Mouse (Mus musculus) cerebellum, adult 18-20 months (tissue): ENCODE results near the gene Itpripl1.
"Not testable (repeated sequence)": the region's sequence is repeated elsewhere in the genome, so short reads cannot be mapped to it uniquely, and the experiment has no call there.

Source experiments
- DNase-seq, 2 experiments: peaks; one replicate each; pipeline ENCODE4 v3.0.0; 2021

The Itpripl1 gene

DNA sequence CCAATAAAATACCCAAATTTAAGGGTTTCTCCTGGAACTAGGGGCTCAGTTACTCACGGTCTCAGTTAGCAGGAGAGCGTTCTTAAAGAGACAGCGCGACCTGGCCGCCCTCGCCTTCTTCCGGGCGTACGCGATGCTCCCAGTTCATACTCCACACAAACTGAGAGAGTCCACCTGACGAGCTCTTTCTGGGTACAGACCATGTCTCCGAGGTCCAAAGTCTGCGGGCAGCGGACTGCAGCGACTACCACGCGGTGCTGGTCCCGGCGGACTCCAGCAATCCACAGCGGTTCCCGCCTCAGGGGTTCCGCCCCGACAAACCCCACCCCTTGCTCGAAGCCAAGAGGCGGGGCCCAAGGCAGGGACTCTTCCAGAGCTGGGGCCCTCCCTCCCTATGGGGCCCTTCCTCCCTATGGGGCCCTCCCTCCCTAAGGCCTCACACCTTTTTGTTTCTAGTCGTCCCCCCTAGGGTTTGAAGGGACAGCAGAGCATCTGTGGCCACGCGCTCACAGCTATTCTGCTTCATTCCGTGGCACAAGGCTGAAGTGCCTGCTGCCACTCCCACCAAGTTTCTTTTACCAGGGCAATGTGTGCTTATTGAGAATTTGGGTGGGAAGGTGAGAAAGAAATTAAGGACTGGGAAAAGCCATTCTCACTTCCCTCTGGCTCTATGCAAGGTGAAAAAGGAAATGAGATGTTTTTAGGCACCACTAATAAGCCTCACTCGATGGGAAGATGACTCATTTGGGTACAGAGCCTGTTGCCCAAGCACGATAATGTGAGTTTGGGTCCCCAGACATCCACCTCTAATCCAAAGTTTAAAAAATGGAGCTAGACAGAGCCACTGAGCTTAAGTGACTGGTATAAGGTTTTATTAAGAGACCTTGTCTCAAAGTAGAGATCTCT, at the start of gene Itpripl1:
Itpripl1 (minus strand) TSS at position 285 of the 906 bp plus-strand sequence.
- peak; percentile 41 to 47 for DNase-seq

DNA sequence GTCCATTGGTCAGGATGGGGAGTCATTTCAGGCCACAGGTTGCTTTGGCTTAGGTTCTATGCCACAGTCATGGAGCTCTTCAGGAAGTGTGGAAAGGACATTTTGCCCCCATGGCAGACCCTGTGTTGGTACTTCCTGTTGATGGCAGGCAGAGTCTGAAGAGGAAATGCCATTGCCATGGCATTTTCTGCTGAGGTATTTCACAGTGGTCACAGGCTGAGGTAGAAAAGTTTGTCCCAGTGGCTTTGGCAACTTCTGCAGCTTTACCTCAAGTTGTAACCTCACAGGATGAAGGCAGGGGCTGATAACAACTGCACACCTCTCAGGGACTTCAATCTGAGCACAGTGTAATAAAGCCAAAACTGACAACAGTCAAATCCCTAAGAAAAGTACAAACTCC, 46.3 kb upstream of the Itpripl1 start:
- no peak for DNase-seq

DNA sequence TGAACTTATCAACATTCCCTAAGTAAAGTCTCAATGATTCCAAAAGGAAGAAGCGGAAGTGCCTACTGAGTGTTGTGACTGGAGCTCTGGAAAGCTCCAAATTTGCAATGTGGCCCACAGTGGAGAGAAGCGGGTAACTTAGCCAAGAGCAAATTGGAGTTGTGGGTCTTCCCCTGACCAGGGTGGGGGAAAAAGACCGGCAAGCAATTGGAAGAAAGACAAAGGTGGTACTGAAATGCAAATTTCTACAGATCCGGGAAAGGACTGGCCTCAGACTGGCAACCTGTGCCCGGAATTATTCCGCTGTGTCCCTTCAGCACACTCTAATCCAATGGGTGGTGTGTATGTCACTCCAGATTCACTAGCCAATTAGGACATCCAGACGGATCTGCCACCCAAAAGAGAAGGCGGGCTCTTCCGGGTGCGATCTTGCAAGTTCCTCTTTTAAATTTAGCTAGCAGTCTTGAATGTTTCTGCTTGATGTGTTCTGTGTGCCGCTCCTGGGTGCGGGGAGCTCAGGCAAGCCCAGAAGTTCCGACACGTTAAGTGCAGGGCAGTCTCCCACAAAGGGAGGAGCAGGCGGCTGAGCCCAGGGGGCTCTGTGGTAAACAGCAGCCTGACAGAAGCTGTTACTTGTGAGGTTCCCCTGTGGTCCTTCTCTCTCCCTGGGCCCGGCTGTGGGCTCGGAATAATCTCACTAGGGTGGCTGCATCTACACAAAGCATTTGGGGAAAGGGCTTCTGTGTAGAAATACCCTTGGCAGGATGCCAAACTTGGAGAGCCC, 39.5 kb upstream of the Itpripl1 start:
- peak; percentile 81 to 88 for DNase-seq

DNA sequence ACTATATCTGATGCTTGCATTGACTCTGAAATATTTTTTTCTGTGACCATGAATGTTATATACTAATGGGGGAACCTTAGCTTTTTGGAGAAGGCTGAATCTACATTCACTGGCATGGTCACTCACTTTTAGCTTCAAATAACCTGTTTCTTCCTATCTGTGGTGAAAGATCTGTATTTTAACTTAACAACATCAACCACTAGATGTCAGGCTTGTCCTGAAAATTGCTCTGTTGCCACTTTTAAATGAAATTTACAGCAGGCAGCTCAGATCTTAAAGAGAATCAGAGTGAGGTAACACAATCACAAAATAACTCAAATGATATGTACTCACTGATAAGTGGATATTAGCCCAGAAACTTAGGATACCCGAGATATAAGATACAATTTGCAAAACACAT, 23.0 kb upstream of the Itpripl1 start:
- peak; percentile 22 to 40 for DNase-seq

DNA sequence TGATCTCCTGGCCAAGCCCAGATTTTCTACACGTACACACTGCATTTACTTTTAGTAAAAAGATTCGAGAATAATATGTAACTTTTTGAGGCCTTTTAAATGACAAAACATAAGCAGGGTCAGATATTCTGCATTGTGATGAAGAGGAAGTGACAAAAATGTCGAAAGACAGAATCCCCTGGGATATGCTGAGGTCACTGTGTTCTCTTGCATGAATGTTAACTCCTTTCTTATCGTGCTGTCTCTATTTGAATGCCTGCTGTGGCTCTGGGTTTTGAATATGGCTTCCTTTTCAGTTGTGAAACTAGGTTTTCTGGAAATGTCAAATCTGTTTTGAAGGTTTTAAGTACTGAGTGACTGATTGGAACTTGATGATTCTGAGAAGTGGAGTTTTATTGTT, 22.4 kb upstream of the Itpripl1 start:
- no peak for DNase-seq

DNA sequence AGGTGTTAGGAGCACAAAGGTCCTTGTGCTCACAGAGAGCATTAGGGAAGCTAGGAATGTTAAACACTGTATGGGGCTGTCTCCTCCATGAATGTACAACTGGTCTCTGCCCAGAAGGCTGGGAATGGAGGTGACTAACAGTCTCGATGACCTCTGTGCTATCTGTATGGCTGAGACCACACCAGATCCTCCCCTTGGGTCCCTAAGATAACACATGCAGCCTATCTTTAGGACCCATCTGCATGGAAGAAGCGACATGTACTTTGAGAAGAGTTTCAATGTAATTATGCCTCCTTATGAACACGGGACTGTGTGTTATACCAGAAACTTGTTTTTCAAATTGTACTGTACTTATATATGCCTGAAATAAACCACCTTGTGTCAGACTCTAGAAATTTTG, 2.5 kb upstream of the Itpripl1 start:
- no peak for DNase-seq

DNA sequence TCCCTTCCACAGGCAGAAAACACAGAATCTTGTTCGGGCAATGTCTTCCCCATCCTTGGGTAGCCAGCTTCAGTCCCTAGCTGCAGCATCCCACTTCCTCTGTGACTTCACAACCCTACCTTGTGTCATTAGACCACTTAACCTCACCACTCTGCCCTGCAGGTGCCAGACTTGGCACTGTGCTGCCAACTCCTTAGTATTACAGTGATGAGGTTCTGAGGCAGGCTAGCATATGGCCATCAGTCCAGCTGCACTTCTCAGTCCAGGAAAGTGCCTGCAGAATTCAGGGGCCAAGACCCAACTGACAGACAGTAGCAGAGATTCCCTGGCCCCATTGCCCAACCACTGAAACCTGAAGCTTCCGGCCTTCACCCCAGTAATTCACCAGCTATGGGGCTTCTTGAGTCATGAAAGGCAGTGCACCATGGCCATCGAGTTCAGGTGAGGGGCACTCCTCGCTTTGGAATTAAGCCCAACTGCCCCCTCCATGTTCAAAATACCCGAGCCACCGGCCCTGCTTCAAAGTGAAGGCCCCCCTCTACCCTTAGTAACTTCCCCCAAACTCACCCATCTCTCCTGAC, 575 bp downstream of the Itpripl1 start:
- DNase-seq: no peak

DNA sequence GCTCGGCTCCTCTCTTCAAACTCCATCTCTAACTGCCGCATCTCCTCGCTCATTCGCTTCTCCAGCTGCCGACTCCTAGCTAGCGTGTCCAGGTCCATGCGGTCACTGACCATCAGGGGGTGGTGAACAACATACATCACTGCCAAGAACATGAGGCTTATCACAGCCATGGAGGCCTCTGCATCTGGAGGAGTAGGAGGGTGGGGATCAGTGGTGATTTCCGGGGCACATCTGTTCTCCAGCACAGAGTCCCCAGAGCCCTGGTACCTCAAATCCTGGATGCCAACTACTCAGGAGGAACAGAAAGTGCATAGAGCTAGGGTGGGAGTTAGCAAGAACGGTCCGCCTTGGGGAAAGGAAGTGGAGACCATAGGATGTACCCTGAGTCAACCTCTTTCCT, 1.2 kb downstream of the Itpripl1 start:
- DNase-seq: no peak

DNA sequence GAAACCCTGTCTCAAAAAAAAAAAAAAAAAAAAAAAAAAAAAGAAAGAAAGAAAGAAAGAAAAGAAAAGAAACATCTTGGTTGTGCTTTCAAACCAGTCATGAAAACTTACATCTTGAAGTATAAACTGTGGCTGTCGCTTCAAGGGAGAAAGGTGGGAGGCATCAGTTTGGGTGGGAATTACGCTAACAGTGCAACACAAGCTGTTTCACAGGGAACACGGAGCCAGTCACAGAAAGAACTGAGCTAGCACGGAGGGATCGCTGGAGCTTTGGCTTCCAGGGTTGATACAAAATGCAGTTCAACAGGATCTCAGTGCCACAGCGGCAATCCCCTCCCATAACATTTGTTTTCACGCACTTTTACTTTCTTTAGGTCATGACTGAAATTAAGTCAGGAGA, 3.2 kb downstream of the Itpripl1 start:
- no peak for DNase-seq

DNA sequence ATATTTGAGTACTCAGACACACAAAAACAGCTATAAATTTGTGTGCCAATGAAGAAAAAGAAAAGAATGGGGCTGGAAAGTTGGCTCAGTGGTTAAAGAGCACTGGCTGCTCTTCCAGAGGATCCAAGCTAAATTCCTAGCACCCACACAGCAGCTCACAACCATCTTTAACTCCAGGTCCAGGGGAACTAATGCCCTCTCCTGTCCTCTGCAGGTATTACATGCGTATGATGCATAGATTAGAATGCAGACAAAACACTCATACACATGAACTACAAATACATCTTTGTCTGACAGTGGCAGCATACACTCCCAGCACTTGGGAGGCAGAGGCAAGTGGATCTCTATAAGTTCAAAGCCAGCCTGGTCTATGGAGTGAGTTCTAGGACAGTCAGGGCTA, 3.6 kb downstream of the Itpripl1 start:
- no peak for DNase-seq

DNA sequence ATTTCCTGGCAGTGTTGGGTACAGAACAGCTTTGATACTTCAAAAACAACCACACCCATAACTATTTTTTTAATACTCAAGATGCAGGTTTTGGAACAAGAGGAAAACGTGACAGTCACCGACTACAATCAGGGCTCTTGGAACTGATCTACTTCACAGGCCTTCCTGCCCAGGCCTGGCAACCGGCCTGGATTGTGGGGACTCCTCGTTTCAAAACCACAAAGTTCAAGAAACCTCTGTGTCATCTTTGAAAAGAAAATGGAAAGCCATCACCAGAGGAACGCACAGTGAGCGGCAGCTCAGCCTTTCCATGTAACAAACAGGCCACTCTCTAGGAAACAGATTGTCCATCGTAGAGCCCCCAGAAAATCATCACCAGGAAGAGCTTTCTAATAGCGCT, 4.1 kb downstream of the Itpripl1 start:
- no peak for DNase-seq

DNA sequence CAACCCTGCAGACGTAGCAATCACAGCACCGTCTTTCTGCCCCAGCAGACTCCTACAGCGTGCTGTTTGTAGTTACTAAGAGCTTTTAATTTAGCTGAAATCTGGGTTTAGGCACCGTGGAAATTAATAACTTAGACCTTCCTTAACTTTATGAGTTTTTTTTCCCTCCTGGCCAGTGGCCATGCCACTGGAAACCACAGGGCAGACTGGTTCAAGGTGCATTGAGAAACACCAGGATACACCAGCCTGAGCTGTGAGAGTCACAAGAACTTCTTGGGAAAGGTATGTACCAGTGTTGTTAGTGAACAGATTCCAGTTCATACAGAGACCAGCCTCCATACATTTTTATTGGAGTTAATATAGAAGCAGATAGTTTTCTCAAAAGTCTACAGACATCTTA, 4.8 kb downstream of the Itpripl1 start:
- DNase-seq: no peak

DNA sequence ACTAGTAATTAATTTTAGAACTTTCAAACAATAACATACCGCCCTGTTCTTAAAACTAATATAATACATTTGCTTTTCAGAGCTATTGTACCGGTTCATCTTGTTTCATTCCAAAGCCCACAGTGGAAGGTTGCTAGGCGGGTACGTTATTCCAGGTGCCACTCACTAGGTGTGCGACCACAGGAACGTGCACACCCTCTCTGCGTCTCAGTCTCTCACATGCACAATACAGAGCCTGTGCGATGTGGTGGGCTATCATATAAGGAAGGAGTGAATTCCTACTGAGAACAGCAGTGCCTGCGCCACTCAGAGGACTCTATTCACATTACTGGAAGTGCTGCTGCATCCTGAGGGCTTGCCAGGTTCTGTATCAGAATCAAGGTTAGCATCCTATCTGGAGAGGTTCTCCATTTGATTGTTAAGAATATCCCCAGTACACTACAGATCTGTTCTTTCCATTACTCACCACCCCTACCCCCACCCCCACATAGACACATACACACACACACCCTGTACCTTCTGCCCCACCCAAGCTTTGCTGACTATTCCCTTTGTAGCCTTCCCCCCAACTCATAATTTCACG, 5.3 kb downstream of the Itpripl1 start:
- DNase-seq: no peak

DNA sequence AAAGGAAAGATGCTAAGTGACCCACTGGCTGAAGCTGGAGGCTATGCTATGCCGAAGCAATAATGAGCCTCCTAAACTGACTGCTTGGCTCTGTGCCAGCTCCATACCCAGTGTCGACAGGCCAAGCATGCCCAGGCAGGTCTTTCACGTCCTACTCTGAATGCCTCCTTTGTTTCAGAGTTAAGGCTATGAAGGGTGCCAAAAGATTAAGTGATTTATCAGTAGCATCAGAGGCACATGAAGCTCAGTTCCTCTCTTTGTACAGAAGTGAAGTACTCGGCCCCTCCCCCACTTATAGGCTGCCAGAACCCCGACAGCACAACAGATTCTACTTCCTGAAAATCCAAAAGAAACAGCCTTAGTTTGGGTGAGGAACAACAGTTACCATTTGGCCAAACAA, 6.3 kb downstream of the Itpripl1 start:
- DNase-seq: no peak

DNA sequence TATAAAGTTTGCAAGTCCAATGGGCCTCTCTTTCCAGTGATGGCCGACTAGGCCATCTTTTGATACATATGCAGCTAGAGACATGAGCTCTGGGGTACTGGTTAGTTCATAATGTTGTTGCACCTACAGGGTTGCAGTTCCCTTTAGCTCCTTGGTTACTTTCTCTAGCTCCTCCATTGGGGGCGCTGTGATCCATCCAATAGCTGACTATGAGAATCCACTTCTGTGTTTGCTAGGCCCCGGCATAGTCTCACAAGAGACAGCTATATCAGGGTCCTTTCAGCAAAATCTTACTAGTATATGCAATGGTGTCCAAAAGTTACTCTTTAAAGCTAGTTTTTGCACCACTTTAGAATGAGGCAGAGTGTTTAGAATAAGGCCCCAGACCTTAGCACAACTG, 8.0 kb downstream of the Itpripl1 start:
- DNase-seq: not testable (repeated sequence)

DNA sequence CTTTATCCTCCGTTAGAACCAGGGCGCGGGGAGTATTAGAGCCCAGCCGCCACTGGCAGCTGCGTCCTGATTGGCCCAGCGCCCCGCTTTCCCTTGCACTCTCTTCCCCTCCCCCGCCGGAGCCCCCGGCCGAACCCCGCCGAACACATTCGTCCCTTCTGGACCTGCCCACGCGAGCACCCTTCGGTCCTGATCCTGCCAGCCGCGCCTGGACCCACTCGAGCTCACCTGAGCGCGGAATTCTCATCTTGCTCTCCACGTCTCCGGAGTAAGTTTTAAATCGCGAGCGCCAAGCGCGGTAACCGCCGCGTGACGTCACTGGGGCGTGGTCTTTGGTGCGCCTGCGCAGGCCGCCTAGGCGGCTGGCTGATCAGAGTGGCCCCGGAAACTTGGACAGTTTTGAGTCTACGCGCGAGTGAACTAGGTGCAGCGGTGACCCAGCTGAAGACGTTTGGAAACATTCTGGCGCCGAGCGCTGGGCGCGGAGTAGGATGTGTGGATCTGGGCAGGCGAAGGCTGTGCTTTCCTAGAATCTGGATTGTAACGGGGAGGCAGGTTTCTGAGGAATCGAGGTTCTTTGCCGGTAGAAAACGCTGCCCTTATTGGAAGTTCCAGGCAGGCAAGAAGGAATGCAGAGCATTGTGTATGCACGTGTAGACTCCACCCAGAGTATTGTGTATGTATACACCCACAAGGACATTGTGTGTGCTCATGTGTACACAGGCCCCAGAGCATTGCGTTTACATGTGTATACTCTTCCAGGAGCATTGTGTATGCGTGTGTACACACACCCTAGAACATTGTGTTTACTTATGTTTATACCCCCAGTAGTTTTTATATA, 9.4 kb downstream of the Itpripl1 start, which contains the start of gene Ncaph:
Ncaph (minus strand) TSS at position 334 of the 841 bp plus-strand sequence.
- peak; percentile 91 to 94 for DNase-seq

DNA sequence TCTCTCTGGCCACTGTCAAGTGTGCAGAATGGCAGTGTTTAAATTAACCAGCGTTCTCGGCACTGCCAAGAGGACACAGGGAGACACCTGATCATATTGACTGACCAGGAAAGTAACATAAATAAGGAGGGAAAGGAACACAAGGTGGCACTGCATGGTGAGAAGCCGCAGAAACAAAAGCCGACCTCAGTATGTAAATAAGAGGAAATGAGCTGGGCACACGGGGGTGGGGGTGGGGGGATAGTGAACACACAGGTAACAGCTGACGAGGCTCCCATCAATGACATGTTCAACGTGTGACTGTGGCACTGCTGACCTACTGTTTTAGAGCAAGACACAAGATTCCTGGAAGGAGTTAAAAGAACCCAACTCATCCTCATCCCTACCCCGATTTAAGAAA, 11.9 kb downstream of the Itpripl1 start:
- DNase-seq: no peak

DNA sequence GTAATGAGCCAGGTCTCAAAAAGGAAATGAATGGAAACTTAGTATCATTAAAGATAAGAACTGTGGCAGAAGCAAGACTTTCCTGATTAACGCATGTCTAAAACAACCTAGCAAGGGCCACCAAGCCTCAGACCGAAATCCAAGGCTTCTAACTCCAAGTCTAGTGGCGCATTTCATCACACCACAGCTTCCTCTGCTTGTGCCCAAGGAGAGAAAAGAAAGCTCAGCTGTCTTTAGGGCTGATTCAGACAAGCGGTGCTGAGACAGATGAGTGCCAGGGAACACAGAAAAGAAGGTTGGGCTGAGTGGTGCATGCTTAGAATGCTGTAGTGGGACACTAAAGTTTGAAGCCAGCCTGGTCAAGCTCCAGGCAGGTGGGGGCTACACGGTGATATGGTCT, 14.3 kb downstream of the Itpripl1 start:
- no peak for DNase-seq

DNA sequence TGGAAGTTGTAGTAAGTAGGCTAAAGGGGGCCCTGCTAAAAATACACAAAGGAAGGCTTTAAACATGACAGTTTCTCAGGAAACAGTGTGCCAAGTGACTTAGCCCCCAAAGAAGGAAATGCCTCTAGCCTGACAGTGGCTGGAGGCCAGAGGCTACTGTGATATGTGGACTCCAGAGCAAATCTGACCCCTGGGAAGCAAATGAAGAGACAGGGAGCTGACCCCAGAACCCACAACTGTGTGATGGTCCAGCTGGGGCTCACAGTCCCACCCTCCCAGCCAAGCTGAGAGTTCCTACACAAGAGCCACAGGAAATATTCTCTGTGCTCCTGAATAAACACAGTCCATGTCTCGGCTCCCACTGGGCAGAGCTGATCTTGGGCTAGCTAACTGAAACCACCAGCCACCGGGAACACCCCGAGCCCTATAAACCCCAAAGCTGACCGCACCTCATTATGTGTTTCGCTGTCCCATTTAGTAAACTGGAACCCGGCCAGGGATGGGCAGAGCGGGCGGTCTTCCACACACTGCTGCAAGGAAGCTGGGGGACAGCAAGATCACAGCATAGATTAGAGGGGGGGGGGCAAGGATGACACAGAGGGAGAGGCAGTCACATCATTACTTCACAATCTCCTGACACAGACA, 21.5 kb downstream of the Itpripl1 start:
- DNase-seq: no peak

DNA sequence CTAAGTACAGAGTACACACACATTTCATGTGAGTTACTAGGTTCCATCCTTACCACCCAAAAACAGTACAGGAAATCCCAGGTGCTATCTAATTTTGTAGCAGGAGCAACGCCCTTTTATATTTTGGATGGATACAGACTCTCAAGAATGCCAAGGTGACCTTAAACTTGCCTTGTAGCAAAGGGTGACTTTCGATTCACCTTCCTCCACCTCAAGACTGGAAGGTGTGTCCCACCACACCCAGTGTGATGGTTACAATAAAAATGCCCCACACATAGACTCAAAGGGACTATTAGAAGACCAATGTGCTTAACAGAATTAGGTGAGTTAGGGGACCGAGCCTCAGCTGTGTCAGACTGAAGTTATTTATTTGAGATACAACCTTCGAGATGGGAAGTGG, 34.3 kb downstream of the Itpripl1 start:
- DNase-seq: no peak

DNA sequence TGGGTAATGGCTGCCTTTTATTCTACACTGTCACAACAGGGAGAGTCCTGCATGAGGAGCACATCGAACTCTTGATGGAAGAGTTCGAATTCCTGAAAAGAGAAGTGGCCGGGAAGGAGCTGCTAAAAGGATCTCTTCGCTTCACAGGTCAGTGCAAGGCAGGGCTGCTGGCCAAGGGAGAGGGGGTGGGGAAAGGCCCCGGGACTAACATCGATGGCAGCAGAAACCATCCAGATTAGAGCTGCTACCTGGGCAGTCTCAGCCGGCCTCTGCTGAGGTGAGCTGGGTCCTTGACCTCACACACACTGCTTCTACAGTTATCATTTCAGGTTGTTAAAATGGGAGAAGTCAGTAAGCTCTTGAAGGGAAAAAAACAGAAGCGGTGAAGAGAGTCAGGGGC, 51.2 kb downstream of the Itpripl1 start:
- no peak for DNase-seq

DNA sequence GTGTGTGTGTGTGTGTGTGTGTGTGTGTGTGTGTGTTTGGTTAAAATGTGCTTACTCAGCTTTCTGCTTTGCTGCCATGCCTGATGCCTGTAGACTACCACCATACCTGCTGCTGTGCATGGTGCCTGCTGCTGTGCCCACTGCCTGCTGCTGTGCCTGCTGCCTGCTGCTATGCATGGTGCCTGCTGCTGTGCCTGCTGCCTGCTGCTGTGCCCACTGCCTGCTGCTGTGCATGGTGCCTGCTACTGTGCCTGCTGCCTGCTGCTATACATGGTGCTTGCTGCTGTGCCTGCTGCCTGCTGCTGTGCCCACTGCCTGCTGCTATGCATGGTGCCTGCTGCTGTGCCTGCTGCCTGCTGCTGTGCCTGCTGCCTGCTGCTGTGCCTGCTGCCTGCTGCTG, 53.1 kb downstream of the Itpripl1 start:
- not testable (repeated sequence) for DNase-seq
